Mouse (Mus musculus): ENCODE data around the gene Map4k4. TPM values are rescaled to one million over a fixed set of nuclear protein-coding genes. Genes with fewer than 3 reads are reported as not detected.

Map4k4 gene
- total RNA-seq, 2 experiments from 2014 or later, result 93.6 to 114 TPM

GRCm38 (mm10) chr1:39963821-39964220, 63.1 kb downstream of the Map4k4 start:
- DNase-seq, result no peak

- DNase-seq, result no peak
Observed at GRCm38 (mm10) chr1:39964427-39964826, 63.7 kb downstream of the Map4k4 start.

- no peak for DNase-seq
Observed at GRCm38 (mm10) chr1:39965461-39965860, 64.7 kb downstream of the Map4k4 start.

DNA sequence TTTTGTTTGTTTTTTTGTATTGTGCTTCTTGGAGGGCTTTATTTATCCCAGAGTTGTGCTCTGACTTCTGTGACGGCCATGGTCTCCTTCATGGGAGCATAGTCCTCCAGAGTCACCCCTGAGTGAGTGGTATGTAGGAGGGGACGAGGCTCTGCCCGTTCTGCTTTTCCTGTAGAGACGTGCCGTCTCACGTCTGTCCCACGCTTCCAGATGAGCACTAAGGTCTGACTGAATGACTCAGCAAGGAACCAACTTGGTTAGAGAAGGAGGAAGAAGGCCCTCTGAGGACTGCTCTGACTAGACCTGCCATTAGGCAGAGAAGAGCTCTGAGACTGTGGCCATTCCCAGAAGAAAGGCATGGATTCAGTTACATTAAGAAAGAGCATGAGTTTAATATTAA, 68.3 kb downstream of the Map4k4 start:
- DNase-seq, result no peak

DNA sequence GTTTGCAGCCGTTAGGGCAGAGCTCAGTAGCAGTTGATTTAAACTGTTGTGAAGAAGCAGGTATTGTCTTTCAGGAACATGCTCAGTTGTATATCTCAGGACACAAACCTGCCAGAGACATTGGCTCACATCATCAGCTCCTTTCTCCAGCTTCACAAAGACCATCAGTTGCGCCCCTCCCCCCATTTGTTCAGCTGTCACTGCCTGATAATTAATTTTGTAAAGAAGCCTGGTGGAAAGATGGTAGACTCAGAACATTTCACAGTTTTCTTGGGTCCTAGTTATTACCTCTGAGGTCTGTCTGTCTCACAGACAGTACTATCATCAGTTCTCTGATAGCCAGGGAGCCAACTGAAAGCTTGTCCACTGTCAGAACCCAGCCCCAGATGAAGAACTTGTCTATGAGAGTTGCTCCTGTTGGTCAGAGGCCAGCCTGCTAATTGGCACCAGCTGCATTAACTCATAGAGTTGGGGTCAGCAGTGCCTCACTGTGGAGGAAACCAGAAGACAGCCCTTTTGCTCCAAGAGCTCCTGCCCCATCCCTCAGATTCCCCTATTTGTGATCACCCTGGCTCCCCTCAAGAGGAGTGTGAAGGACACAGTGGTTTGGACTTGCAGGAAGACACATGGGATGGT, 69.2 kb downstream of the Map4k4 start:
- no peak for DNase-seq

DNA sequence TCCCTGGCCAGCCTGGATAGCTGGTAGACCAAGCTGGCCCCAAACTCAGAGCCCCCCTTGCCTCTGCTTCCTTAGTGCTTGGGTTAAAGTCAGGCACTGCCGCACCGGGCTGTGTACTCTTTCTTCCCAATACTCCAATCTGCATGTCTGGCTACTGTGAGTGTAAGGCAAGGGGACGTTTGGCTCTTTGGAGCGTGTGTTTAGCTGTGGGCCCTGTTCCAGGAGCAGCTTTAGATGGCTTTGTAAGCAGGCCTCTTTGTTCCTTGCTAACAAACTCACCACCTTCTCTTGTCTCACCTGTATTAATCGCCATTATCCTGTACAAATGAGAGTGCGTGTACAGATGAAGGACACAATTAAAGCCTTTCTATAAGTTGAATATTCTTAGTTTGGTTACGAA, 71.7 kb downstream of the Map4k4 start:
- DNase-seq, result no peak

DNA sequence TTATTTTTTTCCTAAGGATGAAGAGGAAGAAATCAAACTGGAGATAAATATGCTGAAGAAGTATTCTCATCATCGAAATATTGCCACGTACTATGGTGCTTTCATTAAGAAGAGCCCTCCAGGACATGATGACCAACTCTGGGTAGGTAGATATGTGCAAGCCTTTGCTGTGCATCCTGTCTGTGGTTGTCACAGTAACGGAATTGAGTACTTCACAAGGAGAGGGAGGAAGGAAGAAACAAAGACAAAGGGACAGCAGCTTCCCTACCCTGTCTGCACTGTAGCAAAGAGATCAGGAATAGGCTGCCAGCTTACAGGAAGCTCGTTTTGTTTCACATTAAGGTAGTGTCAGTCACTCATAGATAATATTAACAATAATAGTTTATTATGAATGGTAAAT, 73.2 kb downstream of the Map4k4 start:
- DNase-seq, result no peak

GRCm38 (mm10) chr1:39975005-39975404, 74.3 kb downstream of the Map4k4 start:
- no peak for DNase-seq

GRCm38 (mm10) chr1:39976107-39976506, 75.4 kb downstream of the Map4k4 start:
- no peak for DNase-seq

DNA sequence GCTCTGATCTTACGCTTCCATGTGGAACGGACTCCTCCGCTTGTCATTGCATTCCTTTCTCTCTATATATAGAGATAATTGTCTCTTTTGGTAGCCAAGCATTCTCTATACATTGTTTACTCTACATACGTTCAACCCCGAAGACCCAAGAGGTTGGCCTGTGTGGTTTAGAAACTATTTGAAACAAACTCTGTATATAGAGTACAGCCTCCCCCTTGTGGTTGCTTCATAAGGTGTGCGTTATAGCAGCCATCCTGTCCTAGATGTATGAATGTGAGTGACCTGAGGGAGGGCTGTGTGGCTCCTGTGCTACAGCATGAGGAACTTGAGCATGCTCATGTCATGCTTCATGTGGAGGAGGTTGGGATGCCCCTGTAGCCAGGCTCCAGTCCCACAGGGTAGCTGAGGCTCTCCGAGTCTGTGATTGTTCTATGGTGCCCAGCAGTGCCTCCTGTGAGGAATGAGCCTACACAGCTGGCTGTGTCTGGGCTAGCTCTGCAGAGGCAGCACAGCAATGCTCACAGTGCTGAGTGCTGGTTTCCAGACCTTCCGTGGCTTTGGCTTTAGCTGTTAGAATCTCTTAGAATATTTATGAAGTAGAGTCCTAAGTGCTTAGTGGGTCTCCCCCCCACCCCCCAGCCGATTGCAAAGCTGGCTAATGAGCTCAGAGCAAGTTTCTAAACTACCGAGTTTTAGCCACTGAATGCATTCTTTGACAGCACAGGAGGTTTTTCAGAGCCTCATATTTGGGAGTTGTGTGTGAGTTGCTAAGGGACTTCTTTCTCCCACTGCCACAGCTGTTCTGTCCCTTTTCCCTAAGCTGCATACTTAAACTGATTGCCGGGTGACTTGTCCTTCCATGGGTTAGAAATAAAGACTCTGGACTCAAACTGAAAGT, 76.4 kb downstream of the Map4k4 start:
- DNase-seq, result no peak

DNA sequence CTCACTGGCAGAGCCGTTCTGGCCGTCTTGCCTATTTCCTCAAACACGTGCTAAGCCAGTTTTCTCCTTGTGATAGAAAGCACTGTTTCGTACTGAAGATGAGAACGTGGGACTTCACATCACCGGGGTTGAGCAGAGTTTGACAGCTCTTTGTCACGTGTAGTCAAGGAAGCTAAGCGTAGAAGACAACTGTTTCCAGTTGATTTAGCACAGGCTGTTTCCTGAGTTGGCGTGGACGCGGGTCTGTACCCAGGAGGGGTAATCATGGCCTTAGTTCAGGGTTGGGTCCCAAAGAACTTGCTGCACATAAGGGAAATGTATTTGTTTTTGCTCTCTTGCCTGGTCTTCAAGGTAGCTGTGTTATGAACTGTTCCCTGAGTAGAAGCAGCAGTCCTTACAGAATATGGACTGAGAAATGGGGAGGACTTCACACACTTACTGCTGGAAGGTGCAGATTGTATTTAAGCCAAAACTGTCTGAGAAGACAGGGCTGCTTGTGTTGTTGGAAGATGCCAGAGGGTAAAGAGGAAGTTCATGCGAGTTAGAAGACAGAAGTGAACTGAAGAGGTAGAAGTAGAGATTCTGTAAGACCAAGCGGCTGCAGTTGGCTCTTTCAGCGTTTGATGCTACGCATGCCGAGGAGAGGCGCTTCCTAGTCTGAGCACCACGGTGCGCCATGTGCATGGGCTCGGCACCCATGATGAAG, 78.2 kb downstream of the Map4k4 start:
- no peak for DNase-seq

GRCm38 (mm10) chr1:39980314-39981290, 79.9 kb downstream of the Map4k4 start:
- no peak for DNase-seq

- DNase-seq, result no peak
Observed at GRCm38 (mm10) chr1:39981970-39982369, 81.3 kb downstream of the Map4k4 start.

DNA sequence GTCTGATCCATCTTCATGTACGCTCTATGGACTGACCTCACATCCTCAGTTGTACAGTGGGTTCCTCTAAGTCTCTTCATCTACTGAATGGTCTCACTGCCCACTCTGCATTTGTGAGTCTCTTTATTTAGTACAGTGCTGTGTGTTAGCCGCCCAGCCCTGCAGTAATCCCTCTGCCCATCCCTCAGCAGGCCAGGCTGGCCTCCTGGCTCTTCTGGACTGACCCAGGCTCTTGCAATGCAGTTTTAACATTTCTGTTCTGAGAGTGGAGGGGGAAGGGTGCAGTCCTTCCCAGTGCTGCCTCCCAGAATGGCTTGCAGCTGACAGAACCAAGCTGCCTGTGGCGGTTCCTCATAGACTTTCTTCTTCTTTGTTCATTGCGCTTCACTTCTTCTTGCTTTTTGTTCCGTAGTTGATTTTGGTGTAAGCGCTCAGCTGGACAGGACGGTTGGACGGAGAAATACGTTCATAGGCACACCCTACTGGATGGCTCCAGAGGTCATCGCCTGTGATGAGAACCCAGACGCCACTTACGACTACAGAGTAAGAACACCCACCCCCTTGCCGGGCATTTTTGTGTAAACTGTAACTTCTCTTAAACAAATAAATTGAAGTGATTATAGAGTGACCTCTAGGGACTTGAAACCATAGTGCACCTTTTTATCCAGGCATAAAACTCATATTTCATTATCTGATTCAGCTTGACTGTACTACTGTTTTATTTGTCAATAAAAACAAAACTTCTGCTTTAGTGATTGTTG, 82.2 kb downstream of the Map4k4 start:
- DNase-seq, result no peak

DNA sequence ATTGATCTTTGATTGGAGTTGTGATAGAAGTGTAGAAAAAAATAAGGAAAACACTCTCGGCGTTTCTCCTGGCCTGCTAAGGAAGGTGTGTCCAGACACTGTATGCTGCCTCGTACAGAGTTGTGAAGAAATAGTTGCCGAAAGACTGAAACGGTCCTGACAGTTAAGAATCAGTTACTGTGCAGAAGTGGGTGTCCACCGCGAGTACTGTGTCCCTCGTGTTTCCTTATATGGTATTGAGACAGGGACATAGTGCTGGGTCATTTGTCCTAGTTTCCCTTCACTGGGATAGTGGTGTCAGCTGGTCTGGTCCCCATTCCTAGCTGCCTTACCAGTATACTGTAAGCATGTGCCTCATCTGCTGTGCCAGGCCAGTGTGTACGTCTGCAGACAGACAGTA, 83.6 kb downstream of the Map4k4 start:
- no peak for DNase-seq

DNA sequence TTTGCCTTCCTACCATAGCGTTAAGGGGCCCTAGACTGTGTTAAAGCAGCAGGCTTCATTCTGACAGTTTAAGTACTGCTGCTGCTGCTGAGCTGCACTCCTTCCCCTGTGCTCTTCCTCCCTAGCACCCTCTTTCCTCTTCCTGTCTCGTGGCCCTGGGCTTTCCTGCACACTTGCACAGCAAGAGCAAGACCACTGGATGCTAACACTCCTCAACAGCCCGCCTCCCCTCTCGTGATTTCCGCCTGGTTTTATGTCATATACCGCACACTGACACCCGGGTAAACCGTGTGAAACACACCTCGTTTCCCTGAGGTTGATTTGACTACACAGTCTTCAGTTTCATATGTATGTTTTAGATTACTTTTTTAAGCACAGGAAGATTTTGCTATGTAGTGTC, 86.1 kb downstream of the Map4k4 start:
- DNase-seq, result no peak

- no peak for DNase-seq
Observed at GRCm38 (mm10) chr1:39988841-39989240, 88.1 kb downstream of the Map4k4 start.

- no peak for DNase-seq
Observed at GRCm38 (mm10) chr1:39990041-39990440, 89.3 kb downstream of the Map4k4 start.

- no peak for DNase-seq
Observed at GRCm38 (mm10) chr1:39993921-39994320, 93.2 kb downstream of the Map4k4 start.

DNA sequence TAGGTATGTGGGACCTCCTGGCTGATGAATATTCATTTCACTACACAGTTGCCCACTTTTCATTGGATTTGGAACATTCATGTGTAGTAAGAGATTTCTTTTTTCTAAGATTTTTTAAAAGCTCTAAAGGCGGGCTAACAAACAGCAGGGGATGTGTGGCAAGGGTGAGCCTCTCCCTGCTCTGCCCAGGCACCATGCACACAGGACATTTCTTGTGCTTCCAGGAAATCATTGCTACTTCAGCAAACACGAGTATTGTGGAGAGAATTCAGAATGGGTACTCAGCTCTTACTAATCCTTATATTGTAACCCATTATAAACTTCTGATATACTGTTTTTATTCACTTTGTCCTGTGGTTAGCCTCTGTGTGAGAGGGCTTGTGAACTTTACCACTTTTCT, 94.9 kb downstream of the Map4k4 start:
- no peak for DNase-seq

DNA sequence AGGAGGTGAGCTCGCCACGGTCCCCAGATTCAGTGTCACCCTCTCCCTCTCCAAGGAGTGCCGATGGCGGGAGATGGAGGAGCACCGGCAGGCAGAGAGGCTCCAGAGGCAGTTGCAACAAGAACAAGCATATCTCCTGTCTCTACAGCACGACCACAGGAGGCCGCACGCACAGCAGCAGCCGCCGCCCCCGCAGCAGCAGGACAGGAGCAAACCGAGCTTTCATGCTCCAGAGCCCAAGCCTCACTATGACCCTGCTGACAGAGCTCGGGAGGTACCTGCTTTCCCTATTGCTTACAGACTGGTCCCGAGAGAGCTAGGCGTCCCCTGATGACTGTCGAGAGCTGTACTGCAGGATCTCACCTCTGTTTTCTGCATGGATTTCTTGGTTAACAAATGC, 99.8 kb downstream of the Map4k4 start:
- DNase-seq, result no peak
